Mouse (Mus musculus) olfactory bulb, adult 2 months (tissue): ENCODE measurements around the gene Bag2. TPM values are rescaled to one million over a fixed set of nuclear protein-coding genes. Genes with fewer than 3 reads are reported as not detected.

Source experiments
- H3K27ac ChIP-seq: fragments of 200-500 bp; 2 replicates; pipeline ENCODE4 v1.5.1; 2012; ENCODE audit warnings: low read depth, low read length; ENCODE audit not compliant: insufficient read depth
- H3K4me1 ChIP-seq: fragments of 200-500 bp; 2 replicates; pipeline ENCODE4 v1.6.1; 2012; ENCODE audit warnings: low read length; ENCODE audit not compliant: control insufficient read depth, insufficient read depth
- H3K4me3 ChIP-seq: fragments of 200-500 bp; 2 replicates; pipeline ENCODE4 v1.5.1; 2012; ENCODE audit warnings: mild to moderate bottlenecking, low read depth, low read length, moderate library complexity; ENCODE audit not compliant: insufficient read depth
- CTCF ChIP-seq: fragments of 200-500 bp; IDR thresholded peaks from 2 replicates; pipeline ENCODE4 v1.5.1; 2012; ENCODE audit warnings: low read depth, mild to moderate bottlenecking, low read length, moderate library complexity; ENCODE audit not compliant: insufficient read depth
- POLR2A ChIP-seq: fragments of 200-500 bp; IDR thresholded peaks from 2 replicates; pipeline ENCODE4 v1.6.1; 2012; ENCODE audit warnings: mild to moderate bottlenecking, low read depth, low read length, moderate library complexity; ENCODE audit not compliant: insufficient read depth
- WGBS: fragments of 180-500 bp; shearing (Covaris S2); methylation state at CpG from one replicate; pipeline ENCODE4 v1.1.7; 2018; 5-methylcytosine and 5-hydroxymethylcytosine counted together
- polyA plus RNA-seq: library from polyadenylated mRNA; stranded (reverse); fragments of >200 nt; gene quantifications from 2 replicates; pipeline ENCODE4 v1.2.4, GENCODE M21; 2012; ENCODE audit warnings: low replicate concordance; ENCODE audit not compliant: missing spikeins, insufficient read depth, insufficient read length

Bag2 gene
- not detected in 2 replicates for polyA plus RNA-seq

GRCm38 (mm10) chr1:33757491-33758041 lies at the start of gene Bag2:
Bag2 (minus strand) TSS chr1:33757795.
- under 1% methylated on average over 61 of the region's 61 CpGs for WGBS
- H3K27ac ChIP-seq = no peak within 1 kb of the TSS
- peaks cover 27% of the 10 kb centered on the region for H3K4me1 ChIP-seq
- peak within 1 kb of the TSS; percentile 63 for H3K4me3 ChIP-seq
- no peak for TF ChIP-seq POLR2A
- no peak for TF ChIP-seq CTCF

GRCm38 (mm10) chr1:33803323-33803722 lies 45.7 kb upstream of the Bag2 start:
- no peaks in the 10 kb centered on the region for H3K4me1 ChIP-seq
- TF ChIP-seq POLR2A (no peak), CTCF (no peak)
- no peak overlapping the region for H3K4me3 ChIP-seq
- H3K27ac ChIP-seq = no peak overlapping the region
- WGBS = 46% methylated on average over 2 of the region's 2 CpGs

- Histone ChIP-seq H3K27ac (no peak overlapping the region), H3K4me1 (no peaks in the 10 kb centered on the region), H3K4me3 (no peak overlapping the region)
- 73% methylated on average over 3 of the region's 3 CpGs for WGBS
- no peak for TF ChIP-seq POLR2A
- no peak for TF ChIP-seq CTCF
Measured at GRCm38 (mm10) chr1:33799620-33800019, 42.0 kb upstream of the Bag2 start.

GRCm38 (mm10) chr1:33788493-33788892 lies 30.9 kb upstream of the Bag2 start:
- WGBS = 48% methylated on average over 3 of the region's 3 CpGs
- no peak overlapping the region for H3K4me3 ChIP-seq
- no peak for TF ChIP-seq CTCF
- TF ChIP-seq POLR2A = no peak
- no peak overlapping the region for H3K27ac ChIP-seq
- 0 out of 2 replicates have a peak, but pooled peaks cover 2% of the 10 kb centered on the region for H3K4me1 ChIP-seq

GRCm38 (mm10) chr1:33788072-33788471 lies 30.5 kb upstream of the Bag2 start:
- H3K4me3 ChIP-seq = no peak overlapping the region
- TF ChIP-seq POLR2A (no peak), CTCF (no peak)
- H3K27ac ChIP-seq = no peak overlapping the region
- H3K4me1 ChIP-seq = 0 out of 2 replicates have a peak, but pooled peaks cover 2% of the 10 kb centered on the region
- WGBS = 68% methylated on average over 5 of the region's 5 CpGs

- Histone ChIP-seq H3K4me1 (0 out of 2 replicates have a peak, but pooled peaks cover 2% of the 10 kb centered on the region), H3K27ac (no peak overlapping the region), H3K4me3 (no peak overlapping the region)
- WGBS = 98% methylated on average over 5 of the region's 5 CpGs
- TF ChIP-seq CTCF = no peak
Measured at GRCm38 (mm10) chr1:33784561-33784960, 27.0 kb upstream of the Bag2 start.

- Histone ChIP-seq H3K4me3 (no peak overlapping the region), H3K4me1 (no peaks in the 10 kb centered on the region), H3K27ac (no peak overlapping the region)
- TF ChIP-seq CTCF (no peak), POLR2A (no peak)
- WGBS = 74% methylated on average over 14 of the region's 14 CpGs
Measured at GRCm38 (mm10) chr1:33776175-33776611, 18.6 kb upstream of the Bag2 start.

- Histone ChIP-seq H3K27ac (no peak overlapping the region), H3K4me3 (no peak overlapping the region), H3K4me1 (no peaks in the 10 kb centered on the region)
- 83% methylated on average over 9 of the region's 9 CpGs for WGBS
- TF ChIP-seq CTCF = no peak
- no peak for TF ChIP-seq POLR2A
Measured at GRCm38 (mm10) chr1:33772106-33772505, 14.5 kb upstream of the Bag2 start.

- Histone ChIP-seq H3K4me3 (no peak overlapping the region), H3K4me1 (no peaks in the 10 kb centered on the region), H3K27ac (no peak overlapping the region)
- 94% methylated on average over 10 of the region's 10 CpGs for WGBS
- TF ChIP-seq POLR2A (no peak), CTCF (no peak)
Measured at GRCm38 (mm10) chr1:33771621-33772020, 14.0 kb upstream of the Bag2 start.
